Mouse (Mus musculus) thymus, postnatal 10 days (tissue): ENCODE measurements around the gene Mon1a.
A peak's percentile ranks its signal among the peaks of the same experiment; 100 is the strongest.

Source experiments
- DNase-seq, 2 experiments: peaks; one replicate each; pipeline ENCODE4 v3.0.0; 2021; ENCODE audit warnings: low spot score in 2 of 2

The Mon1a gene

GRCm38 (mm10) chr9:107908410-107909158 is 20.6 kb downstream of the Mon1a start:
- no peak for DNase-seq

DNA sequence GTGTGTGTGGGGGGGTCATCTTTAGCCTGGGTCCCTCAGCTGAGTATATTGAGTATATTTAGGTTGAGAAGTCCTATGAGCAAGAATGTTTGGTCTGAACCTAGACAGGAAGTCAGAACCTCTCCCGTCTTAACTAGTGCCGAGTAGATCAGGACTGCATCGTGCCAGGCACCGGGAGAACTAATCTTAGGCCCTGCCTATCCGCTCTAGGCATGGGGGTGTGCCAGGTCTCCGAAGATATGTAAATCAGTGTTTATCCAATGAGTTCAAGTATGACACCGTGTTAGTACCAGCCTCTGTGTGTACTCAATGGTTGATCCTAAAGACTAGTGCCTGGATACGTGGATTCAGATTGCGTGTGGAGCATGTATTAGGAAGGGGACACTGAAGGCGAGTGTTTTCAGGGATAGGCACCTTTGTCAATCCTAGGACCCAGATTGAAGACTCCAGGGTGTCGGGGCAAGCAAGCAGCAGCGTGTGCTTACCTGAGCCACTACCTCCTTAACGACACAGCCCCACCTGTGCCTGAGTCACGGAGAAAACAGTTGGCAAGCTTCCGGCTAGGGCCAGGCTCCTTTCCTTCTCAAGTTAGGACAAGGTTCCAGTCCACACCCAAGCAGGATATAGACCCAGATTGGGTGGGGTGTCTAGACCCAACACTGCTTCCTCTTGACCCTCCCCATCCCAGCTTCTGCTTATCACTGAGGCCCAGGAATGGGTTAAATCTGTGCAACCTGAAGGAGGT is 22.2 kb downstream of the Mon1a start:
- no peak for DNase-seq

DNA sequence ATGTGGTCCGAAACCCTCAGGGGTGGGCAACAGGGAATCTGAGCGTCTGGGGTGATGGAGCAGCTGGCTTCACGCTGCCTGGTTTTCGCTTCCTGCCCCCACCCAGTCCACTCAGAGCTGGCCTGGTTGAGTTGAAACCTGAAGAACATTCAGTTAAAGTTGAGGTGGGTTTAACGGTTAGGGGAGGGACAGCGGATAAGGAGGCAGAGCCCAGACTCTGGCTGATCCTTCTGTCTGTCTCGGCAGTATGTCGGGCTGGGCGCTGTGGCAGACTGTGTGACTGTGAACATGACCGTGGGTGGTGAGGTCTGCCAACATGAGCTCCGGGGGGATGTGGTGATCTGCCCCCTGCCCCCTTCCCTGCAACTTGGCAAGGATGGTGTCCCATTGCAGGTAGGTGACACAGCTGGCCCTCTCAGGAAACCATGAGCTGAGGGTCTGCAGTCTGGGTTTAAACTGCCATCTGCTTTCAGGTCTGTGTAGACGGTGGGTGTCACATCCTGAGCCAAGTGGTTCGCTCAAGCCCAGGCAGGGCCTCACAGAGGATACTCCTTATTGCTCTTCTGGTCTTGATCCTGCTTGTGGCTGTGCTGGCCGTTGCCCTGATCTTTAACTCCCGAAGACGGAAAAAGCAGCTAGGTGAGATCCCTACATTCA is 26.9 kb downstream of the Mon1a start:
- DNase-seq, result no peak

GRCm38 (mm10) chr9:107917895-107918608 is 30.1 kb downstream of the Mon1a start:
- DNase-seq, result no peak

- DNase-seq, result no peak
Observed at GRCm38 (mm10) chr9:107918884-107919283, 30.9 kb downstream of the Mon1a start.

GRCm38 (mm10) chr9:107919441-107919840 is 31.5 kb downstream of the Mon1a start:
- DNase-seq, result no peak

GRCm38 (mm10) chr9:107923021-107923420 is 35.1 kb downstream of the Mon1a start:
- DNase-seq, result peak; percentile 31 to 69

GRCm38 (mm10) chr9:107923956-107924355 is 36.0 kb downstream of the Mon1a start:
- no peak for DNase-seq

- DNase-seq, result no peak
Observed at GRCm38 (mm10) chr9:107925251-107925650, 37.3 kb downstream of the Mon1a start.

DNA sequence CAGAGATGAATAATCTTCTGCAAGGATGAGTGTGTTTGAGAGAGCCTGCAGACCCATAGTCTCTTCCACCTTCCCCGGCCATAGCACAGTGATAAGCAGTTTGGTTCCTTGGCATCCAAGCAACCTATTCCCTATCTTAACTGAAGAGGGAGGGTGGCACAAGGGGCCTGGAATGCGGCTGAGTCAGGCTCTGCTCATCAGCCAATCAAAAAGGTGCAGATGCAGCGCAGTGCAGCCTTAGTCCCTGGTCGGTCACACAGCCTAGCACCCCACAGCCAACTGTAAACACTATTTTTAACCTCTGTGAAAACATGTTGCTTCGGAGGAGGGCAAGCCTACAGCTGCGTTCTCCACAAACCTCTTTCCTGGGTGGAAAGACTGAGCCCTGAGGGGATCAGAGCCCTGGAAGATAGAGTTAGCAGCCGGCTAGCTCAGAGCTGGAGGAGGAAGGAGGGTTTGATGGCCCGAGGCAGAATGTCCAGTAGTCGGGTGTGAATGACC is 39.0 kb downstream of the Mon1a start:
- no peak for DNase-seq

- no peak for DNase-seq
Observed at GRCm38 (mm10) chr9:107927749-107928148, 39.8 kb downstream of the Mon1a start.

DNA sequence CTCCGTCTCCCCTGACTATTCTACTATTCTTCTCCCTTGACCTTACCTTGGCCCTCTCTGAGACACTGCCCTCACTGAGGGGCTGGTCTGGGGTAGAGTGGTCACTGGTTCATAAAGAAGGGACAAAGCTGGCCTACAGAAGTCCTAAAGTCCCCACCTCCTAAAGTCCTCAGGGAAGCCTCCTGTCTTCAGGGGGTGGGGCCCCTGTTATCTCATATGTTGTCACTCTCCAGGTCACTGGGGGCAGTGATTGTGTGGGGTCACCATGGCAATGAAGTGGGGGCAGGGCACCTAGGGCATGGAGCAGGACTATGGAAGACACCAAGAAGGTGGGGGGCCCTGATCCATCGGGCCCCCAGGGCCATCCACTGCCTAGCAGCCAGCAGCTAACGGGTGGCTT is 40.2 kb downstream of the Mon1a start, which contains the start of gene Actl11:
Actl11 (plus strand) TSS at position 301 of the 400 bp plus-strand sequence.
- DNase-seq, result no peak

DNA sequence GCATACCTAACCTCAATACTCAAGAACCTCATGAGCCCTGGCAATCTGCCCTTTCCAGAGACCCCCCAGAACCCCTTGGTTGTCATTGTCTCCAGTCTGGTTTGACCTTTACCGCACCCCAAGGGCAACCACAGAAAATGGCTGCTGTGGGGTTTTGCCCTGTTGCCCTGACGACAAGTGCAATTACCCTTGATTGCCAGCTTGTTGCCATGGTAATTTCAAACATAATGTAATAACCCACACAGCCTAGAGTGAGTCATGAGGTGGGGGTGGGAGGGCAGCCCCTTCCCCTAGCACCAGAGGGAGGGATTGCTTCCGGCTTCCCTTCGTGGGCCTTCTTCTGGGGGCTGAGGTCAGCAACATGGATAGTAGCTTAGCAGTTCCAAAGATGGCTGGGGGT is 44.3 kb downstream of the Mon1a start:
- DNase-seq, result no peak

DNA sequence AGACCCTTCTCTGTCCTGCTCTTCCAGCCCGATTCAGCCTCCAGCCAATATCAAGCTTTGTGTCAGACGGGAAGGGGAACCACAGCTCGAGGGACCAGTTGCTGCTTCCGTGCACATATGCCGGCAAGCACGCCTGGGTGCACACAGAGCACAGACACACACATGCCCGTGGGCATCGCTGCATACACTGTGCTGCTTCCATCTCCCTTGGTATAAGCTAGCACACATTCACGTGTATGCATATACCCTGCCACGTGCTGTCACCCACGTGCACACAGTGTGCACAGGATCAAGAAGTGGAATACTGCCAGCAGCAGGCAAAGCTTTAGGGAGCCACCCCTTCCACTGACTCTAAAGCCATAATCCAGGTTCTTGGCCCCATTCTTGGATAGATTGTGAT is 46.2 kb downstream of the Mon1a start:
- DNase-seq, result no peak

GRCm38 (mm10) chr9:107935374-107935773 is 47.4 kb downstream of the Mon1a start, which contains the start of gene Camkv:
TSS of gene Camkv (plus strand) at chr9:107935674.
- DNase-seq, result no peak

GRCm38 (mm10) chr9:107935790-107936214 is 47.9 kb downstream of the Mon1a start:
- DNase-seq, result peak; percentile 81

DNA sequence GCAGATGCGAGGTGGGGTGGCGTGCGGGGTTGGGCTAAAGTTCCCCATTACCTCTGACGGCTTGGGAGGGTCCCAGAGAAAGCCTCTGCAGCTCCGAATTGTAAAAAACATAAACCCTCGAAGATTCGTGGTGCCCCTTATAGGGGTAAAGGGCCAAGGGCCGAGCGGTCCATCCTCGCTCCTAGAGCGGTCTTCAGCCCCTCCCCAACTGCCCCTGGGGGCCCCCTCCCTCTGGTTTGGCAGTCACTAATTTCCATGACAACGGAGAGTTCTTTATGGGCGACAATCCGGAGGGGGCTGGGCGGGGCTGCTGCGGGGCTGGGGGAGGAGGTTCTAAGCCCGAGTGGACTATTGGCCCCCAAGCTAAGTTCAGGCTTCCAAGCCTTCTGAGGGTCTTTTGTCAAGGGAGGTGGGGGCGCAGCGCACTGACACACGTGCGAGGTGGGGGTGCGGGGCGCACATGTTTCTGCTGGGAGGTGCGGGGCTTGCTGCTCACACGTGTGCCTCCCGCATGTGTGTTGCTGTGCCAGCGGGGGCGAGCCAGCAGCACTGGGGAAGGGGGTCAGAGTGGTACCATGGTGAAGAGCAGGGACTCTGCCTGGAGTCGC is 48.4 kb downstream of the Mon1a start:
- DNase-seq, result peak; percentile 20 to 30

DNA sequence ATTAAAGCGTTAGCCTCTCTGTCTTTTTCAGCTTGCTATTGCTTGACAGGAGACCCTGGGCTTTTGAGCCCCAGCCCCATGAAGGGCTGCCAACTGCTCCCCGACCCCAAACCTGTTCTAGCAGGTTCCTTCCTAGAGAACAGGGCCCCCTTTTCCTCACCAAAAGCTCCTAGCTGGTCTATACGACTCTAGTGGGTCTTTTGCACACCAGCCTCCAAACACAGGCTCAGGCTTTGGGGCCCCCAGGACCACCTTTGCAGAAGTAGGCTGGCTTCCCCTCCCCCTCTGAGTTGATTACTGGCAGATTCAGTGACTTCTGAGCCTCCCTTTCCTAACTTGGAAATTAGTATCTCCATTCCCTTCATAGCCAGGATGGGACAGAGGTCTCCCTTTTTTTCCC is 48.9 kb downstream of the Mon1a start:
- no peak for DNase-seq

DNA sequence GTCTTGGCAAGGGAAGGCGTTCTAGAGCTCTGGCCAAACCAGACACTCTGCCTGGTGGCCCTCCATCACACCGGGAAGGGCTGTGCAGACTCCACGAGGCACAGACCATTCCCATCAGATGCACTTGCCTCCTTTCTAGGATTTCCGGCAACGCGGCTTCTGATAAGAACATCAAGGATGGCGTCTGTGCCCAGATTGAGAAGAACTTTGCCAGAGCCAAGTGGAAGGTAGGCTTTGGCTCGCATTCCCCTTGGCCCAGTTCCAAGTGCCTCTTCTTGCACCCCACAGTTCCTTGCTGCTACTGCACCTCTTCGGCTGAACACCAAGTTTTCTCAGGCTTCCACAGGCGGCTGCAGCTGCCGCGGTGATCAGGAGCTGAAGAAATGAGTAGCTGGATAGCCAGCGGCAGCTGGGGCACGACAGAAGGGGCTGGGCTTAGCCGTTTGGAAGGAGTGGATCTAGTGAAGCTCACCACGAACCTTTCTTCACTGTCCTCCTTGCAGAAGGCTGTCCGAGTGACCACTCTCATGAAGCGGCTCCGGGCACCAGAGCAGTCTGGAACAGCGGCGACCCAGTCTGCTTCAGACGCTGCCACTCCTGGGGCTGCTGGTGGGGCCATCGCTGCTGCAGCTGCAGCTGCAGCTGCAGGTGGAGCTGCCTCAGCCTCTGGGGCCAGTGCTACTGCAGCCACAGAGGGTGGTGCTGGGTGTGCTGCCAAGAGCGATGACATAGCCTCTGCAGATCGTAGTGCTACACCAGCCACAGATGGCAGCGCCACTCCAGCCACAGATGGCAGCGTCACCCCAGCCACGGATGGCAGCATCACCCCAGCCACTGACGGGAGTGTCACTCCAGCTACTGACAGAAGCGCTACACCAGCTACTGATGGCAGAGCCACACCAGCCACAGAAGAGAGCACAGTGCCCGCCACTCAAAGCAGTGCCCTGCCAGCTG is 59.6 kb downstream of the Mon1a start:
- DNase-seq, result no peak
